Mouse (Mus musculus): ENCODE data around the gene Gm43720. TPM values are rescaled to one million over a fixed set of nuclear protein-coding genes. Genes with fewer than 3 reads are reported as not detected.

The Gm43720 gene
- polyA plus RNA-seq, 1 experiment from 2014 or later: not detected

DNA sequence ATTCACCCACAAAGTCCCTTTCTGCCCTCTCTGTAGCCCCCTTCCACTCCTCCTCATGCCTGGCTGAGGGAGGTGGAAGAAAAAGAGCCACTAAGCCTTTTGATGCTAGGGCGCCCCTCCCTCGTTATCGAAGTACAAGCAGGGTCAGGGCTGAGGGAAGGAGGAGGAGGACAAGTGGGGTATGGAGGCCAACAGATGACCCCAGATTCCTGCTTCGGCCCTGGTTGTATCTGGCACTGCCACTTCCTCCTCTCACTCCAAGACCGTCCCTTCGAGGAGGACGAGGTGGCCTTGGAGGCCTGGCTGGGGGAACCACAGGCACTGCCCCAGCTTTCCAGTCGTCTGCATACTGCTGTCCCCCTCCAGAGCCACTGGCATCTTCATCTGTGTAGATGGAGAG lies 5.6 kb downstream of the Gm43720 start:
- Histone ChIP-seq H3K4me1 (peaks cover 19% of the 10 kb centered on the region), H3K9me3 (replicated peaks) (no peaks in the 10 kb centered on the region), H3K9ac (no peak overlapping the region), H3K4me3 (no peak overlapping the region), H3K27me3 (replicated peaks) (peaks cover 92% of the 10 kb centered on the region), H3K36me3 (no peaks in the 10 kb centered on the region), H3K27ac (no peak overlapping the region), H3K4me2 (no peak overlapping the region)
- WGBS (ENCODE audit: insufficient replicate concordance): 50% methylated on average over 8 of the region's 8 CpGs
- no peak for ATAC-seq

DNA sequence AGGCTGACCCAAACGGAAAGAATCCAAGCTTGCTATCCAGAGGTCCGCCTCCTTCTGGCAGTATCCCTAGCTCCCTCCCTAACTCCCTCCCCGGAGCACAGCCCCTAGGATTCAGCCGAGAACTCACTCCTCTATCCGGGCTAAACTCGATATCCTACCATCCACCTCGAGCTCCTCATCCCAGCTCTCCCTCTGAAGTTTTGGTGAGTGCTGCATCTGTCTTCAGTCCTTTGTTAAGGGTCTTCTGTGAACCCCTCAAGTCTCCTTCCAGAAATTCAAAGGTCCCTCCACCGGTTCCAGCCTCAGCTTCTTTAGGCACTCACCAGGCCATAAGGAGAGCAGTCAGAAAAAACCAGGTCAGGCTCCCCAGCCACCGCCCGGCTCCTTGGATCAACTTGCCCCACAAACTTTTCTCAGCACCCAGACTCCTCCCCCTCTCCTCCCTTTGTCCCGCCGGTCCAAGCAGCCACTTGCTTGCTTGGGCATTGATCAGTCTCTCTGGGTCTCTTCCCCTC lies 7.3 kb downstream of the Gm43720 start, which contains the start of gene Gal3st4:
TSS of gene Gal3st4 (minus strand) at position 432 of the 515 bp plus-strand sequence.
- H3K4me3 ChIP-seq: no peak within 1 kb of the TSS

GRCm38 (mm10) chr5:138271232-138271631 lies 8.5 kb downstream of the Gm43720 start:
- no peak for ATAC-seq
- Histone ChIP-seq H3K36me3 (peaks cover 3% of the 10 kb centered on the region; the same call in 1 of the 2 replicates), H3K9ac (no peak overlapping the region), H3K27ac (no peak overlapping the region), H3K9me3 (replicated peaks) (no peaks in the 10 kb centered on the region), H3K27me3 (replicated peaks) (peaks cover 63% of the 10 kb centered on the region), H3K4me3 (no peak overlapping the region), H3K4me1 (peaks cover 11% of the 10 kb centered on the region; the same call in 1 of the 2 replicates), H3K4me2 (no peak overlapping the region)
- 45% methylated on average over 3 of the region's 3 CpGs for WGBS (ENCODE audit: insufficient replicate concordance)

More for the DNA sequence above, 7.3 kb downstream of the Gm43720 start, which contains the start of gene Gal3st4:
- no peak within 1 kb of the TSS for H3K4me2 ChIP-seq
- no peak for ATAC-seq
- H3K4me1 ChIP-seq: peaks cover 11% of the 10 kb centered on the region; the same call in 1 of the 2 replicates
- no peak within 1 kb of the TSS for H3K9ac ChIP-seq
- no peaks in the 10 kb centered on the region for H3K9me3 ChIP-seq (replicated peaks)
- H3K27me3 ChIP-seq (replicated peaks): peaks cover 75% of the 10 kb centered on the region
- WGBS (ENCODE audit: insufficient replicate concordance): 17% methylated on average over 12 of the region's 12 CpGs
- no peaks in the 10 kb centered on the region for H3K36me3 ChIP-seq
- H3K27ac ChIP-seq: no peak within 1 kb of the TSS

DNA sequence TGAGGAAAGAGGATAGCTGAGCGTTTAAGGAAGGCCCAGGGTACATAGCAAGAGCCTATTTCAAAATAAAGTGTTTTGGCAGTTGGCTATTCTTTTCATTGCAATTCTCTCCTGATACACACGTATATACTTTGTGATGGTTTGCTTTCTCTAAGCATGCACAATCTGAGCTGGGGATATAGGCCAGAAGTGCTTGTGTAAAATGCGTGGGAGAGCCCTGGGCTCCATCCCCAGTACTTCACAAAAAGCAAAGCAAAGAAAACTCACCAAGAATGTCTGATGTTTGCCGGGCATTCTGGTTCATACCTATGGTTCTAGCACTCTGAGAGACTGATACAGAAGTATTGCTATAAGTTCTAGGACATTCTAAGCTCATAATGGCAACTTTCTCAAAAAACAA lies 10.8 kb downstream of the Gm43720 start:
- no peak overlapping the region for H3K27ac ChIP-seq
- H3K9me3 ChIP-seq (replicated peaks): no peaks in the 10 kb centered on the region
- WGBS (ENCODE audit: insufficient replicate concordance): 65% methylated on average over 4 of the region's 4 CpGs
- H3K9ac ChIP-seq: no peak overlapping the region
- H3K4me2 ChIP-seq: no peak overlapping the region
- peaks cover 41% of the 10 kb centered on the region for H3K27me3 ChIP-seq (replicated peaks)
- H3K4me3 ChIP-seq: no peak overlapping the region
- ATAC-seq: no peak
- peaks cover 11% of the 10 kb centered on the region for H3K4me1 ChIP-seq
- H3K36me3 ChIP-seq: peaks cover 7% of the 10 kb centered on the region; the same call in 1 of the 2 replicates

DNA sequence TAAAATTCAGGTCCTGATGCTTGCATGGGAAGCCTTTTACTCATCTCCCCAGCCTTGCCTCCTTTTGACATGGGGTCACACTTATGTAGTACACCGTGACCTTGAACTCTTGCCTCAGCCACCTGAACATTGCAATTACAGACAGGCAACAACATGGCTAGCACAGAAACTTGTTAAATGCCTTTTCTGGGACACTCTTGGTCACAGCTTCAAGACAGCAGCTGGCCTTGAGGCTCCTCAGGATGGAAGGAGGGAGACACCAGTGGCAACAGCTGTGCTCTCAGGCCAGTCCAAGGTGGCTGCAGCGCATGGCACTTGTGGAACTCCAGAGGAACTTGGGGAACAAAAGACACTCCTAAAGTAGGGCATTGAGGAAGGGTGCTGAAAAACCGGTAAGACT lies 12.6 kb downstream of the Gm43720 start:
- H3K4me3 ChIP-seq: no peak overlapping the region
- no peak for ATAC-seq
- no peak overlapping the region for H3K9ac ChIP-seq
- no peak overlapping the region for H3K27ac ChIP-seq
- WGBS (ENCODE audit: insufficient replicate concordance): 75% methylated on average over 3 of the region's 3 CpGs
- H3K4me2 ChIP-seq: no peak overlapping the region
- peaks cover 24% of the 10 kb centered on the region for H3K4me1 ChIP-seq
- no peaks in the 10 kb centered on the region for H3K9me3 ChIP-seq (replicated peaks)
- peaks cover 22% of the 10 kb centered on the region for H3K27me3 ChIP-seq (replicated peaks)
- H3K36me3 ChIP-seq: peaks cover 9% of the 10 kb centered on the region

DNA sequence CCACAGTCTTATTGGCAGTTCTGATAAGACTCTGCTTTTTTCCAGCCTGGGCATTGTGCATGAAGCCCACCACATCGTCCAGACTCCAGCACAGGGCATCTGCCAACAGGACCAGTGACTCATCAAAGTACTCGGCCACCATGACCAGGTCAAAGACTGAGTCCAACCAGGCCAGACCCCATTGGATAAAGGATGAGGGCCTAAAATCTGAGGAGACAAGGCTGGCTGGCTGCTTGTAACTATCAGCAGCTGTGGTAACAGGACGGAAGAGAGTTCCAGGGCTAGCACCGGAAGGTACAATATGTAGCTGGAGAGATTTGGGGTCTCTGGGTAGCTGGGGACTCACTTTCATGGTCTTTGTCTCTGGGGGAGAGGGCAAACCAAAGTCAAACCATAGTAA lies 14.0 kb downstream of the Gm43720 start:
- no peak overlapping the region for H3K4me3 ChIP-seq
- H3K4me2 ChIP-seq: no peak overlapping the region
- no peak overlapping the region for H3K9ac ChIP-seq
- no peak for ATAC-seq
- peaks cover 38% of the 10 kb centered on the region for H3K4me1 ChIP-seq
- peaks cover 8% of the 10 kb centered on the region for H3K27me3 ChIP-seq (replicated peaks)
- H3K27ac ChIP-seq: no peak overlapping the region
- 83% methylated on average over 4 of the region's 4 CpGs for WGBS (ENCODE audit: insufficient replicate concordance)
- no peaks in the 10 kb centered on the region for H3K9me3 ChIP-seq (replicated peaks)
- H3K36me3 ChIP-seq: peaks cover 23% of the 10 kb centered on the region

DNA sequence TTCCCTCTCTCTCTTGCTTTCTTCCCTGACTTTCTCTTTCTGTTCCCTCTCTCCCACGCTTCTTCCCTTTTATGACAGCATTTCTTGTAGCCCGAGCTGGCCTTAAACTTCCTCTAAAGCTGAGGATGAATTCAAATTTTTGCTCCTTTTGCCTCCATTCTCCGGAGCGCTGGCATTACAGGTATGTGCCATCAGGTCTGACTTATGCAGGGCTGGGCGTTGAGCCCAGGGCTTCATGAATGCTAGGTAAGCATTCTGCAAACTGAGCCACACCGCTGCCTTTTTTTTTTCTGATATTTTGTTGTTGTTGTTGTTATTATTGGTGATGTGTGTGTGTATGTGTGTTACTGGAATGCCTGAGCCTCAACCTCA lies 15.6 kb downstream of the Gm43720 start:
- peaks cover 53% of the 10 kb centered on the region for H3K4me1 ChIP-seq
- WGBS (ENCODE audit: insufficient replicate concordance): 10% methylated on average over 6 of the region's 6 CpGs
- H3K9me3 ChIP-seq (replicated peaks): no peaks in the 10 kb centered on the region

GRCm38 (mm10) chr5:138263260-138264206 lies 16.2 kb downstream of the Gm43720 start, which contains the start of gene BC037034:
Gene BC037034, minus strand, starts transcription at chr5:138264033.
- ATAC-seq: peak; percentile 84
- H3K4me3 ChIP-seq: peak within 1 kb of the TSS; percentile 89
- peaks cover 44% of the 10 kb centered on the region for H3K36me3 ChIP-seq
- peak within 1 kb of the TSS; percentile 95 for H3K4me2 ChIP-seq
- peak within 1 kb of the TSS; percentile 85 for H3K27ac ChIP-seq
- under 1% methylated on average over 70 of the region's 71 CpGs for WGBS (ENCODE audit: insufficient replicate concordance)
- peak within 1 kb of the TSS; percentile 96 for H3K9ac ChIP-seq
- H3K27me3 ChIP-seq (replicated peaks): no peaks in the 10 kb centered on the region
- H3K9me3 ChIP-seq (replicated peaks): no peaks in the 10 kb centered on the region
- H3K4me1 ChIP-seq: peaks cover 60% of the 10 kb centered on the region

More for the DNA sequence above, 15.6 kb downstream of the Gm43720 start:
- ATAC-seq: no peak
- Histone ChIP-seq H3K4me3 (peak overlapping the region; percentile 89), H3K4me2 (peak overlapping the region; percentile 95), H3K27me3 (replicated peaks) (no peaks in the 10 kb centered on the region), H3K36me3 (peaks cover 38% of the 10 kb centered on the region), H3K9ac (peak overlapping the region; percentile 96), H3K27ac (peak overlapping the region; percentile 85; the same call in 1 of the 2 replicates)

DNA sequence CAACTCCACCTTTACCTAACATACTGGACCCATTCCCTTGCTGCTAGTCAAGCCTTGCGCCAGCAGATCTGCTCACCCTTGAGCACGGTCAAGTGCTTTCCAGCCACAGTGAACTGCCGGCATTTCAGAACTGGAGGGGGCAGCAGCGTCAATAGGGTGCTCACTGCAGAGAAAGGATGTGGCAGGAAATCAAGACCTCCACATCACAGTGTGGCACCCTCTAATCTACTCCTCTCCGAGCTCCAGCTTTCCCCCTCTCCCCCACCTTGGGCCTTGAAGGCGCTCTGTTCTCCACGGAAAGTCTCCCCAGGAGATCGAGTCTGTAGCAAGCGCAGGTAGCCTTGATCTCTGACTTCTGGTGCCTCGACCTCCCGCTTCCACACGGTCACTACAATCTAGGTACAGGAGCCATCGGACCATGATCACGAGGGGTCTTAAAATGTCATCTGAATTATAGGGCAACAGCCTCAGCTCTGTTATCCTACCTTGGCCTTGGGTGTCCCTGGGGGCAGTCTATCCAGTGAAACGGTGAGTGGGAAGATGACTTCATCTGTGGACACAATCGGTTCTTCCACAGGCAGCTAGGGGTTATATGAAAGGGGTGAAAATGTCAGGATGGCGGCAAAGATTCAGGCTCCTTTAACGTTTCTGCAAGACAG lies 17.0 kb downstream of the Gm43720 start:
- WGBS (ENCODE audit: insufficient replicate concordance): 31% methylated on average over 18 of the region's 18 CpGs
- peak overlapping the region; percentile 89 for H3K4me3 ChIP-seq
- no peaks in the 10 kb centered on the region for H3K9me3 ChIP-seq (replicated peaks)
- H3K36me3 ChIP-seq: peaks cover 51% of the 10 kb centered on the region
- H3K27ac ChIP-seq: peak overlapping the region; percentile 85
- H3K27me3 ChIP-seq (replicated peaks): no peaks in the 10 kb centered on the region
- ATAC-seq: no peak
- peaks cover 68% of the 10 kb centered on the region for H3K4me1 ChIP-seq
- peak overlapping the region; percentile 96 for H3K9ac ChIP-seq
- H3K4me2 ChIP-seq: peak overlapping the region; percentile 95

DNA sequence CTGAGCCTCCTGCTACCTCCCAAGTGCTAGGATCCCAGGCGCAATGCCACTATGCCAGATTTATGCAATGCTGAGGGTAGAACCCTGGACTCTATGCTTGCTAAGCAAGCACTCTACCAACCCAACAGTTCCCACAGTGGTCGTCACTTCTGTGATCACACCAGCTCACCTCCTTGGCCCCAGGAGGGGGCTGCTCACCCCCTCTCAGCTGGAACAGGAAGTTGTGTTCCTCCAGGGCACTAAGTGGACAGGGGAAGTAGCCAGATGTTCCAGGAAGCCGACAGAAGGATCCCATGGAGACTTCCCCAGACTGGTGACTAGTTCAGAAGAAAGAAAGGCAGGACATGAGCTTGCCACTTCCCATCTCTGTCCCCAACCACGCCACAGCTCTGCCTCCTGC lies 17.8 kb downstream of the Gm43720 start:
- peak overlapping the region; percentile 95 for H3K4me2 ChIP-seq
- H3K27ac ChIP-seq: peak overlapping the region; percentile 85
- ATAC-seq: no peak

DNA sequence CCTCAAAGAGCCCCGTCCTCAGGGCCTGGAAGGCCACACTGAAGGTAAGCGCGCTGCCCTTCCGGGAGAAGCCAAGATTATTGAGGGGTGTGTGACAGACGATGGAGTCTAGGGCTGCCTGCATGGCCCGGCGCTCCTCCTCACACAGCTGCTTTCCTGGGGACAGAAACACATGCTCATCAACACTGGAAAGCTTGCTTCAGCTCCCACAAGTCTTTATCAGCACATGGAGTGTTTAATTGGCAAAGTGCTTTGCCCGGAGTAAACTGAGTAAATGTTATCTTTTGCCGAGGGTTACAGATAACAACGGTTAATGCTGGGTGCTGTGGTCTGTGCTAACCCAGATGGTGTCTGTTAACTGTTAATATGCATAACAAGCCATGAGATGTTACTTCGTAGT lies 18.9 kb downstream of the Gm43720 start:
- H3K4me3 ChIP-seq: peak overlapping the region; percentile 89
- ATAC-seq: peak; percentile 55
- peak overlapping the region; percentile 45 for H3K9ac ChIP-seq
- peaks cover 53% of the 10 kb centered on the region for H3K36me3 ChIP-seq
- peak overlapping the region; percentile 95 for H3K4me2 ChIP-seq
- no peaks in the 10 kb centered on the region for H3K9me3 ChIP-seq (replicated peaks)
- peaks cover 87% of the 10 kb centered on the region for H3K4me1 ChIP-seq
- peak overlapping the region; percentile 85 for H3K27ac ChIP-seq
- 38% methylated on average over 11 of the region's 11 CpGs for WGBS (ENCODE audit: insufficient replicate concordance)
- no peaks in the 10 kb centered on the region for H3K27me3 ChIP-seq (replicated peaks)

More for the DNA sequence above, 17.8 kb downstream of the Gm43720 start:
- Histone ChIP-seq H3K4me3 (peak overlapping the region; percentile 89), H3K9ac (peak overlapping the region; percentile 96), H3K36me3 (peaks cover 56% of the 10 kb centered on the region), H3K4me1 (peaks cover 75% of the 10 kb centered on the region), H3K9me3 (replicated peaks) (no peaks in the 10 kb centered on the region), H3K27me3 (replicated peaks) (no peaks in the 10 kb centered on the region)
- WGBS (ENCODE audit: insufficient replicate concordance): 47% methylated on average over 4 of the region's 4 CpGs

Data from liver, embryonic 12.5 days (tissue).